In genomic region chr3:57469325-57469724, GRCm38 (mm10) we compare ENCODE assay signal across 27 mouse cellular contexts. TPM values are rescaled to one million over a fixed set of nuclear protein-coding genes. Genes with fewer than 3 reads are reported as not detected.
DNase-seq lines count a peak whose midpoint lies in the region; ATAC-seq and TF ChIP-seq lines count a peak whose summit lies in the region.
"Had no signal": no experiment of that assay in that cellular context is flagged by ENCODE, and none has a peak within 500 bp of the region (broad histone marks: within the 10 kb centered on the region; RNA-seq: fewer than 3 reads in every experiment).

No protein-coding gene starts in this region.

- TF ChIP-seq CTCF in lung, adult 2 months (IDR thresholded peaks at IDR 0.05; ENCODE audit: insufficient read depth, low read length): no peak

- WGBS in lung, adult 2 months: 71% methylated on average over 3 of the region's 3 CpGs

- no peak overlapping the region for H3K4me3 ChIP-seq in lung, adult 2 months (replicated peaks; ENCODE audit: extremely low read depth, low read depth, low read length)
- H3K4me3 ChIP-seq: embryonic facial prominence, embryonic 13.5 days; embryonic facial prominence, embryonic 15.5 days; erythroblast, embryonic 14.5 days; forebrain, embryonic 13.5 days; forebrain, embryonic 15.5 days had no signal

- peak; percentile 18 to 57 for DNase-seq in lung, adult 18-20 months
- DNase-seq in lung, adult 2 months: no peak
- DNase-seq in lung, postnatal 10 days: peak; percentile 47
- no peak for DNase-seq in lung, postnatal 14 days
- peak; percentile 64 for DNase-seq in lung, postnatal 25 days (ENCODE audit: low spot score)
- no peak for DNase-seq in frontal cortex, postnatal 36 days (ENCODE audit: low spot score in 2 of 2)
- DNase-seq: adrenal gland, adult 8-10 months; adrenal gland, postnatal 14 days; adrenal gland, postnatal 36 days; B cell, adult 2 months; cerebellum, adult 11-12 months; cerebellum, adult 2 months; cerebellum, adult 9-10 months; cerebellum, postnatal 10 days; cerebellum, postnatal 25 days had no signal

- peaks cover 24% of the 10 kb centered on the region for H3K4me1 ChIP-seq in lung, adult 2 months (ENCODE audit: control insufficient read depth, insufficient read depth, low read length)

- no peak for TF ChIP-seq POLR2A in lung, adult 2 months (IDR thresholded peaks at IDR 0.05; ENCODE audit: borderline replicate concordance, extremely low read depth, low read depth, low read length)

- ATAC-seq in inflammation-experienced regulatory T-cells, adult 6 months: no peak
- ATAC-seq: activated CD4-positive, CD25-positive, alpha-beta regulatory T cell, adult 4 months; CD4-positive, CD25-positive, alpha-beta regulatory T cell, adult 4 months; forebrain, embryonic 13.5 days; forebrain, embryonic 15.5 days; Patski had no signal

RNA-seq across cellular contexts. Expression of gene Tm4sf4, which starts 44.2 kb away (rescaled TPM):
- polyA plus RNA-seq in lung, adult 2 months (2012; rRNA removed): 0.07 TPM in 1 of 2 replicates, not detected in the other
- not detected for polyA plus RNA-seq in inflammation-experienced regulatory T-cells, adult 6 months (2017; shearing (Covaris generic))
- polyA plus RNA-seq: activated CD4-positive, CD25-positive, alpha-beta regulatory T cell, adult 4 months; CD4-positive, CD25-positive, alpha-beta regulatory T cell, adult 4 months; cerebellum, adult 2 months; cortical plate, adult 2 months; embryonic facial prominence, embryonic 11.5 days; embryonic facial prominence, embryonic 13.5 days; embryonic facial prominence, embryonic 15.5 days; erythroblast, embryonic 14.5 days; forebrain, embryonic 13.5 days; G1E had no signal

Comparison
In these comparisons a context has a peak if more than half of its experiments do, and no peak if none do; other contexts are left out.
1. DNase-seq: peak in lung, adult 18-20 months (2 of 2), lung, postnatal 10 days (single experiment) and lung, postnatal 25 days (single experiment); none in lung, adult 2 months (single experiment), lung, postnatal 14 days (single experiment) and frontal cortex, postnatal 36 days (0 of 2).